Mouse (Mus musculus): ENCODE data around the gene Stard3nl. TPM values are rescaled to one million over a fixed set of nuclear protein-coding genes. Genes with fewer than 3 reads are reported as not detected.

Stard3nl gene
- total and polyA plus RNA-seq, 3 experiments, result 25.2 to 35.3 (median 30.5) TPM

DNA sequence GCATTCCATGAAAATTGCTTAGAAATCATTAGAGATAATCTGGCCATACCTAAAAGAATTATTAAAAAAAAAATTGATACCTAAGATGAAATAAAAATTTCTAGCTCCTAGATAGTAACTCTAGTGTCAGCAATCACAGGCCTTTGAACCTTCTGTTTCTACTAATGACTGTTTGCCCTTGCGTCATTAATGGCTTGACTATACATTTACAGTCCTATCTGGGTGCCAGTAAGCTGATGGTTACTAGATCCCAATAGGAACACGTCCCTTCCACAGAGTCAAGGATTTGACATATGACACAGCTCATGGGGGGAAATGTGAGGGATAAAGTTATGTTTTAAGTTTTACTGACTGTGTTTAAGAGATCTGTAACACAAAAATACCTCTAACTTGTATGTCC lies 9.0 kb upstream of the Stard3nl start:
- in situ Hi-C loops (cut with MboI; ENCODE audit: low pct_ligation_motif_present, low pct_unique_long_range_greater_than_20kb, low sequenced_read_pairs) (no loop called here), dilution Hi-C loops (cut with MboI; ENCODE audit: extremely low pct_ligation_motif_present, extremely low pct_unique_long_range_greater_than_20kb, low sequenced_read_pairs) (no loop called here)
- Histone ChIP-seq H3K79me2 (replicated peaks; ENCODE audit: control insufficient read depth, extremely low read depth, insufficient read depth, poor library complexity, severe bottlenecking) (no peaks in the 10 kb centered on the region), H3K9ac (ENCODE audit: insufficient read depth, low read depth) (no peak overlapping the region), H3K27ac (ENCODE audit: insufficient read depth, low read depth) (no peak overlapping the region), H3K4me2 (ENCODE audit: insufficient read depth, low read depth, poor library complexity, severe bottlenecking) (no peak overlapping the region), H3K4me3 (replicated peaks in 1 of 3; ENCODE audit: low read depth in 2 of 3, low read length in 2 of 3, poor library complexity in 1 of 3) (no peak overlapping the region), H3K27me3 (replicated peaks) (no peaks in the 10 kb centered on the region), H3K4me1 (ENCODE audit: control insufficient read depth in 1 of 2, insufficient read depth in 2 of 2) (peaks cover 3 to 11% of the 10 kb centered on the region in 2 experiments; a peak in 3 of 4 replicates), H3K36me3 (replicated peaks in 1 of 2; ENCODE audit: control insufficient read depth in 1 of 2, insufficient read depth in 1 of 2, low read length in 1 of 2) (no peaks in the 10 kb centered on the region), H3K9me3 (replicated peaks; ENCODE audit: low read length) (no peaks in the 10 kb centered on the region)
- no peak for DNase-seq (ENCODE audit: extremely low read depth)
- no peak for TF ChIP-seq MYC (IDR thresholded peaks at IDR 0.05; ENCODE audit: low read depth, low read length)
- TF ChIP-seq MAX (IDR thresholded peaks at IDR 0.05; ENCODE audit: low read length), result no peak
- TF ChIP-seq ZMIZ1 (IDR thresholded peaks at IDR 0.05; ENCODE audit: low read depth, low read length), result no peak
- no peak for TF ChIP-seq MXI1 (IDR thresholded peaks at IDR 0.05; ENCODE audit: low read depth, low read length)
- TF ChIP-seq POLR2A (IDR thresholded peaks at IDR 0.05; ENCODE audit: low read depth, low read length), result no peak

- no peaks in the 10 kb centered on the region for H3K9me3 ChIP-seq (replicated peaks; ENCODE audit: low read length)
- H3K27ac ChIP-seq (ENCODE audit: insufficient read depth, low read depth), result 0 out of 2 replicates have a peak overlapping the region, but pooled peaks have one; percentile 7
- in situ Hi-C loops (cut with MboI; ENCODE audit: low pct_ligation_motif_present, low pct_unique_long_range_greater_than_20kb, low sequenced_read_pairs) (no loop called here), dilution Hi-C loops (cut with MboI; ENCODE audit: extremely low pct_ligation_motif_present, extremely low pct_unique_long_range_greater_than_20kb, low sequenced_read_pairs) (no loop called here)
- H3K9ac ChIP-seq (ENCODE audit: insufficient read depth, low read depth), result peak overlapping the region; percentile 63
- H3K4me3 ChIP-seq (replicated peaks in 1 of 3; ENCODE audit: low read depth in 2 of 3, low read length in 2 of 3, poor library complexity in 1 of 3), result peak overlapping the region; percentile 73 to 88 (median 80)
- H3K36me3 ChIP-seq (replicated peaks in 1 of 2; ENCODE audit: control insufficient read depth in 1 of 2, insufficient read depth in 1 of 2, low read length in 1 of 2), result peaks cover 0 to 19% of the 10 kb centered on the region in 2 experiments
- no peaks in the 10 kb centered on the region for H3K27me3 ChIP-seq (replicated peaks)
- peak overlapping the region; percentile 36; the same call in 1 of the 2 replicates for H3K4me2 ChIP-seq (ENCODE audit: insufficient read depth, low read depth, poor library complexity, severe bottlenecking)
- TF ChIP-seq UBTF (IDR thresholded peaks at IDR 0.05; ENCODE audit: low read depth, low read length) (0 out of 2 replicates have a peak, but pooled peaks have one; percentile 69), ZNF384 (IDR thresholded peaks at IDR 0.05; ENCODE audit: low read depth, low read length) (peak; percentile 75), PAX5 (IDR thresholded peaks at IDR 0.05; ENCODE audit: low read length) (no peak), NRF1 (IDR thresholded peaks at IDR 0.05; ENCODE audit: low read depth, low read length) (no peak), GABPA (IDR thresholded peaks at IDR 0.05; ENCODE audit: insufficient replicate concordance, low read depth, low read length) (no peak)
- peaks cover 11 to 28% of the 10 kb centered on the region in 2 experiments for H3K4me1 ChIP-seq (ENCODE audit: control insufficient read depth in 1 of 2, insufficient read depth in 2 of 2)
- DNase-seq (ENCODE audit: extremely low read depth), result no peak
- H3K79me2 ChIP-seq (replicated peaks; ENCODE audit: control insufficient read depth, extremely low read depth, insufficient read depth, poor library complexity, severe bottlenecking), result 0 out of 2 replicates have a peak, but pooled peaks cover 3% of the 10 kb centered on the region
Observed at GRCm38 (mm10) chr13:19394798-19395687, 552 bp downstream of the Stard3nl start.

- H3K4me1 ChIP-seq (ENCODE audit: control insufficient read depth in 1 of 2, insufficient read depth in 2 of 2), result peaks cover 11 to 28% of the 10 kb centered on the region in 2 experiments
- no peaks in the 10 kb centered on the region for H3K9me3 ChIP-seq (replicated peaks; ENCODE audit: low read length)
- no peak overlapping the region for H3K4me2 ChIP-seq (ENCODE audit: insufficient read depth, low read depth, poor library complexity, severe bottlenecking)
- DNase-seq (ENCODE audit: extremely low read depth), result no peak
- no peak overlapping the region for H3K27ac ChIP-seq (ENCODE audit: insufficient read depth, low read depth)
- H3K4me3 ChIP-seq (replicated peaks in 1 of 3; ENCODE audit: low read depth in 2 of 3, low read length in 2 of 3, poor library complexity in 1 of 3), result no peak overlapping the region
- peak overlapping the region; percentile 63; the same call in 1 of the 2 replicates for H3K9ac ChIP-seq (ENCODE audit: insufficient read depth, low read depth)
- H3K79me2 ChIP-seq (replicated peaks; ENCODE audit: control insufficient read depth, extremely low read depth, insufficient read depth, poor library complexity, severe bottlenecking), result 0 out of 2 replicates have a peak, but pooled peaks cover 3% of the 10 kb centered on the region
- in situ Hi-C loops (cut with MboI; ENCODE audit: low pct_ligation_motif_present, low pct_unique_long_range_greater_than_20kb, low sequenced_read_pairs), result no loop called here
- peaks cover 0 to 26% of the 10 kb centered on the region in 2 experiments for H3K36me3 ChIP-seq (replicated peaks in 1 of 2; ENCODE audit: control insufficient read depth in 1 of 2, insufficient read depth in 1 of 2, low read length in 1 of 2)
- TF ChIP-seq POLR2AphosphoS2 (IDR thresholded peaks at IDR 0.05; ENCODE audit: low read depth, low read length) (no peak), RAD21 (IDR thresholded peaks at IDR 0.05; ENCODE audit: low read depth, low read length) (no peak), ZMIZ1 (IDR thresholded peaks at IDR 0.05; ENCODE audit: low read depth, low read length) (no peak), NRF1 (IDR thresholded peaks at IDR 0.05; ENCODE audit: low read depth, low read length) (no peak), EP300 (IDR thresholded peaks at IDR 0.05; ENCODE audit: low read length) (no peak), TCF12 (IDR thresholded peaks at IDR 0.05; ENCODE audit: low read depth, low read length) (no peak), MAZ (IDR thresholded peaks at IDR 0.05; ENCODE audit: low read depth, low read length) (no peak), MAX (IDR thresholded peaks at IDR 0.05; ENCODE audit: low read length) (no peak), MXI1 (IDR thresholded peaks at IDR 0.05; ENCODE audit: low read depth, low read length) (no peak), MEF2A (IDR thresholded peaks at IDR 0.05; ENCODE audit: borderline replicate concordance, low read depth, low read length) (no peak), UBTF (IDR thresholded peaks at IDR 0.05; ENCODE audit: low read depth, low read length) (no peak), TBP (conservative IDR thresholded peaks at IDR 0.05; ENCODE audit: low read depth, low read length) (no peak), GABPA (IDR thresholded peaks at IDR 0.05; ENCODE audit: insufficient replicate concordance, low read depth, low read length) (no peak), MAFK (IDR thresholded peaks at IDR 0.05; ENCODE audit: insufficient replicate concordance, low read length) (no peak), ZC3H11A (IDR thresholded peaks at IDR 0.05; ENCODE audit: low read depth, low read length) (no peak), KAT2A (IDR thresholded peaks at IDR 0.05; ENCODE audit: insufficient replicate concordance, low read length) (no peak), ELF1 (IDR thresholded peaks at IDR 0.05; ENCODE audit: low read depth, low read length) (no peak), CTCF (conservative IDR thresholded peaks at IDR 0.05 in 1 of 2, IDR thresholded peaks at IDR 0.05 in 1 of 2; ENCODE audit: low read depth in 2 of 2, low read length in 2 of 2) (no peak), CHD2 (IDR thresholded peaks at IDR 0.05; ENCODE audit: low read length) (no peak)
- dilution Hi-C loops (cut with MboI; ENCODE audit: extremely low pct_ligation_motif_present, extremely low pct_unique_long_range_greater_than_20kb, low sequenced_read_pairs), result no loop called here
- H3K27me3 ChIP-seq (replicated peaks), result no peaks in the 10 kb centered on the region
Observed at GRCm38 (mm10) chr13:19394171-19394570, 1.4 kb downstream of the Stard3nl start.
